20 mouse cellular contexts compared by ENCODE assay signal in the genomic region with DNA sequence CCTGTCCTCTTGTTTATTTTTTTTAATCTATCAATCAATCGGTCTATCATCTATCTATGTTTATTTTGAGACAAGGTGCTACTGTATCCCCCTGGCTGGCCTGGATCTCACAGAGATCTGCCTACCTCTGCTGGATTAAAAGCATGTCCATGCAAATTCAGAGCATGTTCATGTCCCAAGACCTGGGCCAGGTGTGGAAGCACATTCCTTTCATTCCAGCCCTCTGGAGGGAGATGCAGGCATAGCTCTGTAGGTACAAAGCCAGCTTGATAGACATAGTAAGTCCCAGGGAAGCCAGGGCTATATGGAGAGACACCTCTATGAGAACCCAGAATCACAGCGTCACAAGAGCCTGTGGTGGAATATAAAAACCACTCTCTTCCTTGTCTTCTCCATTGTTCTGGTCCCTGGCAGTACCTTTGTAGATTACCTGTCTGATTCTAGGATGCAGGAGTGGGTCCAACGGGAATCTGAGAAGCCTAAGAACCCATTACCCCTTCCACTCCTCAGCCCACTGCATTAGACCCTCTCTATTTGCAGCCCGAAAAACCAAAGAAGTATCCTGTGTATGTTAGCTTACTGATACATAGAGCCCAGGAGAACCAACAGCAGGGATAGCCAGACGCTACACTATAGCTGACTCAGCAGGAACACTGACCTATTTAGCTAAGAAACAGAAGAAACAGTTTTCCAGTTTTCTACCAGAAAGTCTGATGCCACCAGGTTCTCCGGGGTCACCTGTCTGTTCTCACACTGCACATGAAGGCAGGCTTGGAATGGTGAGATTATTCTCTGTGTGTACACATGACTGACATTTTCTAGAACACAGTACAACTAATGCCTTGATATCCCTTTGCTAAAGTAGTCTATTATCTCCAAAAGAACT. TPM values are rescaled to one million over a fixed set of nuclear protein-coding genes. Genes with fewer than 3 reads are reported as not detected.
DNase-seq lines count a peak whose midpoint lies in the region; ATAC-seq lines count a peak whose summit lies in the region.
"Had no signal": no experiment of that assay in that cellular context is flagged by ENCODE, and none has a peak within 500 bp of the region (broad histone marks: within the 10 kb centered on the region; RNA-seq: fewer than 3 reads in every experiment).

No protein-coding gene starts in this region.

- 75% methylated on average over 6 of the region's 6 CpGs for WGBS in lung, embryonic 15.5 days

- H3K36me3 ChIP-seq in lung, embryonic 15.5 days = no peaks in the 10 kb centered on the region
- H3K36me3 ChIP-seq: forebrain, embryonic 12.5 days; limb, embryonic 12.5 days; liver, embryonic 12.5 days; midbrain, embryonic 13.5 days; neural tube, embryonic 12.5 days had no signal

- peak; percentile 50 for DNase-seq in cerebellum, adult 11-12 months
- DNase-seq in cerebellum, postnatal 4 days (ENCODE audit: low spot score in 2 of 2) = no peak
- DNase-seq in kidney, adult 11 months = peak; percentile 11
- DNase-seq in kidney, adult 8-10 months = no peak
- no peak for DNase-seq in lung, postnatal 36 days
- peak; percentile 38 to 41 for DNase-seq in cerebellum, postnatal 25 days
- no peak for DNase-seq in urinary bladder, adult 18-20 months (ENCODE audit: low spot score in 2 of 2)
- DNase-seq: embryo, embryonic 11 days; gastrocnemius, postnatal 10 days; heart, adult 2 months; layer of hippocampus, adult 9-11 months; right cerebral cortex, adult 18-20 months had no signal

- no peak overlapping the region for H3K27ac ChIP-seq in lung, embryonic 15.5 days
- H3K27ac ChIP-seq: forebrain, embryonic 12.5 days; heart, adult 2 months; left cerebral cortex, adult 2 months; limb, embryonic 12.5 days; liver, embryonic 12.5 days; midbrain, embryonic 13.5 days; neural tube, embryonic 12.5 days had no signal

- no peaks in the 10 kb centered on the region for H3K9me3 ChIP-seq in lung, embryonic 15.5 days
- H3K9me3 ChIP-seq: forebrain, embryonic 12.5 days; limb, embryonic 12.5 days; liver, embryonic 12.5 days; midbrain, embryonic 13.5 days; neural tube, embryonic 12.5 days had no signal

- 0 out of 2 replicates have a peak, but pooled peaks have one; percentile 27 for ATAC-seq in lung, embryonic 15.5 days (ENCODE audit: borderline replicate concordance, extremely low read depth, low FRiP score, low TSS enrichment)
- ATAC-seq: CD4-positive, CD25-positive, alpha-beta regulatory T cell, adult 4 months; liver, embryonic 12.5 days; midbrain, embryonic 13.5 days had no signal

- H3K9ac ChIP-seq in lung, embryonic 15.5 days = no peak overlapping the region
- H3K9ac ChIP-seq: forebrain, embryonic 12.5 days; limb, embryonic 12.5 days; liver, embryonic 12.5 days; midbrain, embryonic 13.5 days; neural tube, embryonic 12.5 days had no signal

- H3K27me3 ChIP-seq in lung, embryonic 15.5 days = no peaks in the 10 kb centered on the region
- H3K27me3 ChIP-seq: forebrain, embryonic 12.5 days; limb, embryonic 12.5 days; midbrain, embryonic 13.5 days; neural tube, embryonic 12.5 days had no signal

- H3K4me1 ChIP-seq in lung, embryonic 15.5 days = no peaks in the 10 kb centered on the region
- H3K4me1 ChIP-seq: forebrain, embryonic 12.5 days; liver, embryonic 12.5 days; midbrain, embryonic 13.5 days; neural tube, embryonic 12.5 days had no signal

- H3K4me2 ChIP-seq in lung, embryonic 15.5 days = no peak overlapping the region
- H3K4me2 ChIP-seq: forebrain, embryonic 12.5 days; limb, embryonic 12.5 days; liver, embryonic 12.5 days; midbrain, embryonic 13.5 days; neural tube, embryonic 12.5 days had no signal

- no peak overlapping the region for H3K4me3 ChIP-seq in lung, embryonic 15.5 days
- H3K4me3 ChIP-seq: forebrain, embryonic 12.5 days; heart, adult 2 months; left cerebral cortex, adult 2 months; limb, embryonic 12.5 days; liver, embryonic 12.5 days; midbrain, embryonic 13.5 days; neural tube, embryonic 12.5 days had no signal

RNA-seq across cellular contexts. Expression of gene Agbl2, which starts 26.0 kb away (rescaled TPM):
- 1.2 and 1.5 TPM in 2 replicates for polyA plus RNA-seq in lung, embryonic 15.5 days (2015; fragmentation: Nextera tagmentation; extraction: Ambion mirVana)
- polyA plus RNA-seq: CD4-positive, CD25-positive, alpha-beta regulatory T cell, adult 4 months had no signal

RNA-seq across cellular contexts. Expression of gene Mtch2, which starts 38.5 kb away (rescaled TPM):
- polyA plus RNA-seq in lung, embryonic 15.5 days (2015; fragmentation: Nextera tagmentation; extraction: Ambion mirVana) = 208 and 209 TPM in 2 replicates

Comparison
In these comparisons a context has a peak if more than half of its experiments do, and no peak if none do; other contexts are left out.
1. DNase-seq: peak in cerebellum, adult 11-12 months (single experiment), kidney, adult 11 months (single experiment) and cerebellum, postnatal 25 days (2 of 2); none in cerebellum, postnatal 4 days (0 of 2), kidney, adult 8-10 months (0 of 2), lung, postnatal 36 days (single experiment) and urinary bladder, adult 18-20 months (0 of 2).